Mouse (Mus musculus) right cerebral cortex, postnatal 4 days (tissue): ENCODE data around the gene Fam19a1.
"Not testable (repeated sequence)": the region's sequence is repeated elsewhere in the genome, so short reads cannot be mapped to it uniquely, and the experiment has no call there.

ENCODE experiments used
- DNase-seq: peaks from one replicate; pipeline ENCODE4 v3.0.0-alpha.2; 2022

The Fam19a1 gene

GRCm38 (mm10) chr6:96112854-96113253, at the start of gene Fam19a1:
Gene Fam19a1 (plus strand): TSS chr6:96113154.
- no peak for DNase-seq

GRCm38 (mm10) chr6:96071080-96071479, 41.9 kb upstream of the Fam19a1 start:
- no peak for DNase-seq

GRCm38 (mm10) chr6:96071567-96071966, 41.4 kb upstream of the Fam19a1 start:
- no peak for DNase-seq

- no peak for DNase-seq
Observed at GRCm38 (mm10) chr6:96089961-96090360, 23.0 kb upstream of the Fam19a1 start.

GRCm38 (mm10) chr6:96093716-96094115, 19.2 kb upstream of the Fam19a1 start:
- no peak for DNase-seq

GRCm38 (mm10) chr6:96098225-96098624, 14.7 kb upstream of the Fam19a1 start:
- DNase-seq: no peak

GRCm38 (mm10) chr6:96111656-96112055, 1.3 kb upstream of the Fam19a1 start:
- DNase-seq: no peak

GRCm38 (mm10) chr6:96114151-96114550, 1.2 kb downstream of the Fam19a1 start:
- no peak for DNase-seq

GRCm38 (mm10) chr6:96116148-96116533, 3.2 kb downstream of the Fam19a1 start:
- DNase-seq: no peak

- DNase-seq: peak; percentile 69
Observed at GRCm38 (mm10) chr6:96116534-96117272, 3.7 kb downstream of the Fam19a1 start.

GRCm38 (mm10) chr6:96143326-96143725, 30.4 kb downstream of the Fam19a1 start:
- no peak for DNase-seq

- peak; percentile 2 for DNase-seq
Observed at GRCm38 (mm10) chr6:96165403-96165802, 52.4 kb downstream of the Fam19a1 start.

GRCm38 (mm10) chr6:96165818-96166379, 52.9 kb downstream of the Fam19a1 start, which contains the start of gene 1700123L14Rik:
Gene 1700123L14Rik (minus strand): TSS chr6:96166243.
- DNase-seq: no peak

GRCm38 (mm10) chr6:96167031-96167430, 54.1 kb downstream of the Fam19a1 start:
- no peak for DNase-seq

GRCm38 (mm10) chr6:96173681-96174080, 60.7 kb downstream of the Fam19a1 start:
- DNase-seq: no peak

- DNase-seq: no peak
Observed at GRCm38 (mm10) chr6:96178530-96178929, 65.6 kb downstream of the Fam19a1 start.

- no peak for DNase-seq
Observed at GRCm38 (mm10) chr6:96183392-96183791, 70.4 kb downstream of the Fam19a1 start.

GRCm38 (mm10) chr6:96186517-96186916, 73.6 kb downstream of the Fam19a1 start:
- DNase-seq: no peak

- DNase-seq: not testable (repeated sequence)
Observed at GRCm38 (mm10) chr6:96198991-96199390, 86.0 kb downstream of the Fam19a1 start.

GRCm38 (mm10) chr6:96205395-96205794, 92.4 kb downstream of the Fam19a1 start:
- no peak for DNase-seq

GRCm38 (mm10) chr6:96234806-96235205, 121.9 kb downstream of the Fam19a1 start:
- DNase-seq: no peak

GRCm38 (mm10) chr6:96244320-96244719, 131.4 kb downstream of the Fam19a1 start:
- peak; percentile 11 for DNase-seq

- DNase-seq: no peak
Observed at GRCm38 (mm10) chr6:96252001-96252400, 139.0 kb downstream of the Fam19a1 start.

- DNase-seq: no peak
Observed at GRCm38 (mm10) chr6:96254815-96255214, 141.9 kb downstream of the Fam19a1 start.

- DNase-seq: no peak
Observed at GRCm38 (mm10) chr6:96258651-96259050, 145.7 kb downstream of the Fam19a1 start.
